Mouse (Mus musculus): ENCODE results near the gene Pip.

Gene Pip

GRCm38 (mm10) chr6:41847235-41847634 lies at the start of gene Pip:
Gene Pip, plus strand, starts transcription at chr6:41847535.
- DNase-seq, result no peak

GRCm38 (mm10) chr6:41824086-41824485 lies 23.2 kb upstream of the Pip start:
- no peak for DNase-seq

GRCm38 (mm10) chr6:41829516-41829915 lies 17.8 kb upstream of the Pip start:
- DNase-seq, result no peak

GRCm38 (mm10) chr6:41852689-41853088 lies 5.4 kb downstream of the Pip start, which contains the start of gene Sval2:
Gene Sval2, plus strand, starts transcription at chr6:41852989.
- DNase-seq, result no peak

- DNase-seq, result no peak
These were observed 16.7 kb downstream of the Pip start for GRCm38 (mm10) chr6:41864038-41864437.

Data from kidney, adult 18-20 months (tissue).